Mouse (Mus musculus): ENCODE data around the gene Ms4a8a. TPM values are rescaled to one million over a fixed set of nuclear protein-coding genes. Genes with fewer than 3 reads are reported as not detected.
"Not testable (repeated sequence)": the region's sequence is repeated elsewhere in the genome, so short reads cannot be mapped to it uniquely, and the experiment has no call there.

The Ms4a8a gene
- polyA plus RNA-seq (2014; fragmentation: Nextera tagmentation; extraction: Ambion mirVana), result 9.1 and 9.8 TPM in 2 replicates

- ATAC-seq (ENCODE audit: insufficient number of reproducible peaks, insufficient read depth, low FRiP score, low read depth), result no peak
- Histone ChIP-seq H3K4me1 (ENCODE audit: control insufficient read depth, insufficient read depth, low read length) (no peaks in the 10 kb centered on the region), H3K27me3 (ENCODE audit: control insufficient read depth, insufficient read depth, low read length) (no peaks in the 10 kb centered on the region), H3K27ac (ENCODE audit: low read length) (no peak within 1 kb of the TSS), H3K4me2 (replicated peaks; ENCODE audit: low read depth, low read length) (no peak within 1 kb of the TSS), H3K9ac (replicated peaks; ENCODE audit: low read depth, low read length) (no peak within 1 kb of the TSS), H3K36me3 (ENCODE audit: control insufficient read depth, insufficient read depth, low read length) (no peaks in the 10 kb centered on the region), H3K4me3 (ENCODE audit: low read depth, low read length) (no peak within 1 kb of the TSS), H3K9me3 (ENCODE audit: control insufficient read depth, low read depth, low read length) (no peaks in the 10 kb centered on the region)
- WGBS, result 72% methylated on average over 4 of the region's 4 CpGs
Observed at GRCm38 (mm10) chr19:11080934-11081333, at the start of gene Ms4a8a. Gene Ms4a8a (minus strand): TSS chr19:11081102.

DNA sequence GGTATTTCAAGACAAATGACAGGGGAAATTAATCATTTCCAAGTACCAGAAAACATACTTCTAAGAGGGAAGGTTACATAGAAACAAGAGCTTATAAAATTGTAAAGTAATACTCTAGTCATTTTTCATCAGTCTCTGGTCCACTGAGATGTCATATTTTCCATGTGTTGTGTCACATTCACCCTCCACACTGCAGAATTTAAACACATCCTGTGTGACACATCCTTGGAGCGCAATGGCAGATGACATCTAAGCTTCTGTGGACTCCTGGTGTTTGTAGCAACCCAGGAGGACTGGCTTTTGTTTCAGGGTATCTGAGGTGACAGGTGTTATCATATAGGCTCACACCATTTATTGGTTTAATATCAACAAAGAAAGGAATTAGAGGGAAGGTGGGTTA lies 48.8 kb upstream of the Ms4a8a start:
- peaks cover 3% of the 10 kb centered on the region; the same call in 1 of the 2 replicates for H3K9me3 ChIP-seq (ENCODE audit: control insufficient read depth, low read depth, low read length)
- H3K4me3 ChIP-seq (ENCODE audit: low read depth, low read length), result no peak overlapping the region
- ATAC-seq (ENCODE audit: insufficient number of reproducible peaks, insufficient read depth, low FRiP score, low read depth), result no peak
- no peak overlapping the region for H3K9ac ChIP-seq (replicated peaks; ENCODE audit: low read depth, low read length)
- no peaks in the 10 kb centered on the region for H3K4me1 ChIP-seq (ENCODE audit: control insufficient read depth, insufficient read depth, low read length)
- H3K27ac ChIP-seq (ENCODE audit: low read length), result no peak overlapping the region
- no peaks in the 10 kb centered on the region for H3K27me3 ChIP-seq (ENCODE audit: control insufficient read depth, insufficient read depth, low read length)
- no peak overlapping the region for H3K4me2 ChIP-seq (replicated peaks; ENCODE audit: low read depth, low read length)
- WGBS, result 85% methylated on average over 1 of the region's 1 CpGs
- no peaks in the 10 kb centered on the region for H3K36me3 ChIP-seq (ENCODE audit: control insufficient read depth, insufficient read depth, low read length)

- not testable (repeated sequence) for H3K27ac ChIP-seq (ENCODE audit: low read length); H3K9ac ChIP-seq (replicated peaks; ENCODE audit: low read depth, low read length); H3K4me1 ChIP-seq (ENCODE audit: control insufficient read depth, insufficient read depth, low read length); H3K9me3 ChIP-seq (ENCODE audit: control insufficient read depth, low read depth, low read length); H3K36me3 ChIP-seq (ENCODE audit: control insufficient read depth, insufficient read depth, low read length); H3K4me2 ChIP-seq (replicated peaks; ENCODE audit: low read depth, low read length); H3K27me3 ChIP-seq (ENCODE audit: control insufficient read depth, insufficient read depth, low read length)
- WGBS, result 2% methylated on average over 12 of the region's 38 CpGs
- peak; percentile 96 for ATAC-seq (ENCODE audit: insufficient number of reproducible peaks, insufficient read depth, low FRiP score, low read depth)
- peak overlapping the region; percentile 26; the same call in 1 of the 2 replicates for H3K4me3 ChIP-seq (ENCODE audit: low read depth, low read length)
Observed at GRCm38 (mm10) chr19:11121016-11121420, 40.1 kb upstream of the Ms4a8a start.

DNA sequence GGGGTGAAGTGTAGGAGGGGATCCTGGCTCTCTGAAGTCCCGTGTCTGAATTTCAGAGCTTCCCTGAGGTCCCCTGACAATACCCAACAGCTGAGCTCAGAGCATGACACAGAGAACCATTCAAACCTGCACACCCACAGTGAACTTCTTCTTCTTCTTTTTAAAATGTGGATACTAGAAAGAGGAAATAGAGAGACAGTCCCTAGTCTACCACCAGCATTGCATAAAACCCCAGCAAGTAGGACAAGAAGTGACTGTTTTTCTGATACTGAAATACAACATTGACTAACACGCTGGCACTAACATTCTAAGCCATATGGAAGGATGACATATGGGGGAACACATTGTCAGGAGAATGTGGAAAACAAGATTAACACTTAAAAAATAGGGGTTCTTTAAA lies 38.4 kb upstream of the Ms4a8a start:
- H3K27ac ChIP-seq (ENCODE audit: low read length), result no peak overlapping the region
- H3K4me1 ChIP-seq (ENCODE audit: control insufficient read depth, insufficient read depth, low read length), result no peaks in the 10 kb centered on the region
- H3K9ac ChIP-seq (replicated peaks; ENCODE audit: low read depth, low read length), result no peak overlapping the region
- H3K27me3 ChIP-seq (ENCODE audit: control insufficient read depth, insufficient read depth, low read length), result no peaks in the 10 kb centered on the region
- no peaks in the 10 kb centered on the region for H3K9me3 ChIP-seq (ENCODE audit: control insufficient read depth, low read depth, low read length)
- H3K36me3 ChIP-seq (ENCODE audit: control insufficient read depth, insufficient read depth, low read length), result no peaks in the 10 kb centered on the region
- 84% methylated on average over 2 of the region's 2 CpGs for WGBS
- ATAC-seq (ENCODE audit: insufficient number of reproducible peaks, insufficient read depth, low FRiP score, low read depth), result no peak
- no peak overlapping the region for H3K4me3 ChIP-seq (ENCODE audit: low read depth, low read length)
- no peak overlapping the region for H3K4me2 ChIP-seq (replicated peaks; ENCODE audit: low read depth, low read length)

- H3K4me2 ChIP-seq (replicated peaks; ENCODE audit: low read depth, low read length), result no peak overlapping the region
- no peak for ATAC-seq (ENCODE audit: insufficient number of reproducible peaks, insufficient read depth, low FRiP score, low read depth)
- no peak overlapping the region for H3K9ac ChIP-seq (replicated peaks; ENCODE audit: low read depth, low read length)
- no peak overlapping the region for H3K27ac ChIP-seq (ENCODE audit: low read length)
- no peaks in the 10 kb centered on the region for H3K4me1 ChIP-seq (ENCODE audit: control insufficient read depth, insufficient read depth, low read length)
- H3K36me3 ChIP-seq (ENCODE audit: control insufficient read depth, insufficient read depth, low read length), result no peaks in the 10 kb centered on the region
- no peak overlapping the region for H3K4me3 ChIP-seq (ENCODE audit: low read depth, low read length)
- 76% methylated on average over 3 of the region's 3 CpGs for WGBS
- H3K27me3 ChIP-seq (ENCODE audit: control insufficient read depth, insufficient read depth, low read length), result no peaks in the 10 kb centered on the region
- H3K9me3 ChIP-seq (ENCODE audit: control insufficient read depth, low read depth, low read length), result no peaks in the 10 kb centered on the region
Observed at GRCm38 (mm10) chr19:11107746-11108145, 26.8 kb upstream of the Ms4a8a start.

GRCm38 (mm10) chr19:11101880-11102279 lies 21.0 kb upstream of the Ms4a8a start:
- Histone ChIP-seq H3K4me2 (replicated peaks; ENCODE audit: low read depth, low read length) (no peak overlapping the region), H3K4me1 (ENCODE audit: control insufficient read depth, insufficient read depth, low read length) (no peaks in the 10 kb centered on the region), H3K27me3 (ENCODE audit: control insufficient read depth, insufficient read depth, low read length) (no peaks in the 10 kb centered on the region), H3K36me3 (ENCODE audit: control insufficient read depth, insufficient read depth, low read length) (no peaks in the 10 kb centered on the region), H3K9me3 (ENCODE audit: control insufficient read depth, low read depth, low read length) (no peaks in the 10 kb centered on the region), H3K27ac (ENCODE audit: low read length) (no peak overlapping the region), H3K9ac (replicated peaks; ENCODE audit: low read depth, low read length) (no peak overlapping the region), H3K4me3 (ENCODE audit: low read depth, low read length) (no peak overlapping the region)
- 73% methylated on average over 1 of the region's 1 CpGs for WGBS
- no peak for ATAC-seq (ENCODE audit: insufficient number of reproducible peaks, insufficient read depth, low FRiP score, low read depth)

DNA sequence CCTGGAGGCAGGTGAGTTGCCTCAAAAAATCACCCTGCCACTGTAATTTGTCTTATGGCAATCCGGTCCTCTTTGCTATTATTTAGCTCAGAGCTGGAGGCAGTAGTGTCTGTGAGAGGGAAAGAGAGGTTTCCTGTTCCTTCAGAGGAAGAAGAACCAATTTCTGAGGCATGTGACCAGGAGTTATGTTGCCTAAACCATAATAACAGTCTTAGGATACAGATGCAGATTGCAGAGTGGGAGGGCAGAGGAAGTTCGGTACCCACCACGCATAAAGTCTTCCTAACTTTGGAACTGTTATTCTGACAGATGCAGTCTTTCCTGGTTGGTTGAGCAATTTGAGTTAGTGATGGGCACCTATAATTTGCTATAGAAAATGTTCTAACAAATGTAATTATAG lies 17.5 kb upstream of the Ms4a8a start:
- ATAC-seq (ENCODE audit: insufficient number of reproducible peaks, insufficient read depth, low FRiP score, low read depth), result no peak
- WGBS, result 75% methylated on average over 3 of the region's 3 CpGs

DNA sequence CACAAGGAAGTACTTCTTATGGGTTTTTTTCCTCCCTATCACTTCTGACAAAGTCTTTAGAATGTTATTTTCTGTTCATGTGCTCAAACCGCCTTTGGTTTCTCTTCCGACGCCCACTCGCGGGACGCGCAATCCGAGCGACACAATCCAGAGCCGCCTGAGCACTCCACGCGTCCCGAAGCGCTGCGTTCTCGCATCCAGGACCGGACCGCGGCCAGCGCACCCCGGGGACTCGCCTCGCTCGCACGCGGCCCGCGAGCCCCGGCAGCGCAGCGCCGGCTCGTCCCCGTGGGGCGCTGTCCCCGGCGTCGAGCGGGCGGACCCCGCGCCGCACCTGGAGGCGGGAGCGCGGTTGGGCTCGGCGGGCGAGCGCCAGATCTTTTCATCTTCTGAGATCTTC lies 11.2 kb upstream of the Ms4a8a start:
- peak overlapping the region; percentile 43 for H3K4me2 ChIP-seq (replicated peaks; ENCODE audit: low read depth, low read length)
- 5% methylated on average over 50 of the region's 50 CpGs for WGBS
- H3K27me3 ChIP-seq (ENCODE audit: control insufficient read depth, insufficient read depth, low read length); ATAC-seq (ENCODE audit: insufficient number of reproducible peaks, insufficient read depth, low FRiP score, low read depth); H3K36me3 ChIP-seq (ENCODE audit: control insufficient read depth, insufficient read depth, low read length); H3K9me3 ChIP-seq (ENCODE audit: control insufficient read depth, low read depth, low read length); H3K27ac ChIP-seq (ENCODE audit: low read length); H3K4me1 ChIP-seq (ENCODE audit: control insufficient read depth, insufficient read depth, low read length); H3K9ac ChIP-seq (replicated peaks; ENCODE audit: low read depth, low read length): not testable (repeated sequence)
- H3K4me3 ChIP-seq (ENCODE audit: low read depth, low read length), result peak overlapping the region; percentile 22

More for the DNA sequence above, 17.5 kb upstream of the Ms4a8a start:
- no peak overlapping the region for H3K27ac ChIP-seq (ENCODE audit: low read length)
- no peak overlapping the region for H3K9ac ChIP-seq (replicated peaks; ENCODE audit: low read depth, low read length)
- no peaks in the 10 kb centered on the region for H3K4me1 ChIP-seq (ENCODE audit: control insufficient read depth, insufficient read depth, low read length)
- no peaks in the 10 kb centered on the region for H3K9me3 ChIP-seq (ENCODE audit: control insufficient read depth, low read depth, low read length)
- no peak overlapping the region for H3K4me3 ChIP-seq (ENCODE audit: low read depth, low read length)
- no peaks in the 10 kb centered on the region for H3K36me3 ChIP-seq (ENCODE audit: control insufficient read depth, insufficient read depth, low read length)
- H3K4me2 ChIP-seq (replicated peaks; ENCODE audit: low read depth, low read length), result no peak overlapping the region
- no peaks in the 10 kb centered on the region for H3K27me3 ChIP-seq (ENCODE audit: control insufficient read depth, insufficient read depth, low read length)

GRCm38 (mm10) chr19:11070364-11070763 lies 10.5 kb downstream of the Ms4a8a start:
- no peak for ATAC-seq (ENCODE audit: insufficient number of reproducible peaks, insufficient read depth, low FRiP score, low read depth)
- H3K4me2 ChIP-seq (replicated peaks; ENCODE audit: low read depth, low read length), result no peak overlapping the region
- H3K27ac ChIP-seq (ENCODE audit: low read length), result no peak overlapping the region

More at GRCm38 (mm10) chr19:11070364-11070763, 10.5 kb downstream of the Ms4a8a start:
- no peaks in the 10 kb centered on the region for H3K9me3 ChIP-seq (ENCODE audit: control insufficient read depth, low read depth, low read length)
- H3K9ac ChIP-seq (replicated peaks; ENCODE audit: low read depth, low read length), result no peak overlapping the region
- no peaks in the 10 kb centered on the region for H3K36me3 ChIP-seq (ENCODE audit: control insufficient read depth, insufficient read depth, low read length)
- 71% methylated on average over 3 of the region's 3 CpGs for WGBS
- no peaks in the 10 kb centered on the region for H3K27me3 ChIP-seq (ENCODE audit: control insufficient read depth, insufficient read depth, low read length)
- H3K4me1 ChIP-seq (ENCODE audit: control insufficient read depth, insufficient read depth, low read length), result no peaks in the 10 kb centered on the region
- no peak overlapping the region for H3K4me3 ChIP-seq (ENCODE audit: low read depth, low read length)
